Mouse (Mus musculus) brain, embryonic 14.5 days (tissue): ENCODE measurements around the gene Erc1.

Experiments
- CTCF ChIP-seq: fragments of 200-500 bp; IDR thresholded peaks from 2 replicates; pipeline ENCODE4 v1.5.1; 2012; ENCODE audit warnings: inconsistent platforms, mild to moderate bottlenecking, moderate library complexity, borderline replicate concordance; ENCODE audit not compliant: insufficient read depth, insufficient read length; ENCODE audit errors: extremely low read depth
- POLR2A ChIP-seq: fragments of 200-500 bp; IDR thresholded peaks from 2 replicates; pipeline ENCODE4 v1.6.1; 2012; ENCODE audit warnings: mild to moderate bottlenecking, inconsistent platforms, borderline replicate concordance; ENCODE audit not compliant: poor library complexity, insufficient read depth, insufficient read length, severe bottlenecking; ENCODE audit errors: extremely low read depth

DNA sequence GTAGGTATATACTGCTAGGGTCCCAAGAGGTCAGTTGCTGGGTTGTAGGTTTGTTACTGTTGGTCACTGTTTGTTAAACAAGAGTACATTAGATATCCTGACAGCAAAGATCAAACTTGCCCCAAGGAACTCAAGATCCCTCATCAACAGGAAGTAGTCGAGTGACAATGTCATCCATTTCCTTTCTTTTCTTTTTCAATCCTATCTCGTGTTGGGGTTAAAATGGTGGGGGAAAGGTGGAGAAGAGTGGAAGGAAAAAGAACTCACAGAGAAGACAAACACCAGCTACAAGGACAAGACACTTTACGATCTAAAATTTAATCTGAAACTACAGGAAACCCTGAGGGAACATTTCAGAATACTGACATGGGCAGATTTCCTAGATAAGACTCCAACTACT is 92.1 kb downstream of the Erc1 start:
- no peak for TF ChIP-seq CTCF
- no peak for TF ChIP-seq POLR2A
